In the genomic region with DNA sequence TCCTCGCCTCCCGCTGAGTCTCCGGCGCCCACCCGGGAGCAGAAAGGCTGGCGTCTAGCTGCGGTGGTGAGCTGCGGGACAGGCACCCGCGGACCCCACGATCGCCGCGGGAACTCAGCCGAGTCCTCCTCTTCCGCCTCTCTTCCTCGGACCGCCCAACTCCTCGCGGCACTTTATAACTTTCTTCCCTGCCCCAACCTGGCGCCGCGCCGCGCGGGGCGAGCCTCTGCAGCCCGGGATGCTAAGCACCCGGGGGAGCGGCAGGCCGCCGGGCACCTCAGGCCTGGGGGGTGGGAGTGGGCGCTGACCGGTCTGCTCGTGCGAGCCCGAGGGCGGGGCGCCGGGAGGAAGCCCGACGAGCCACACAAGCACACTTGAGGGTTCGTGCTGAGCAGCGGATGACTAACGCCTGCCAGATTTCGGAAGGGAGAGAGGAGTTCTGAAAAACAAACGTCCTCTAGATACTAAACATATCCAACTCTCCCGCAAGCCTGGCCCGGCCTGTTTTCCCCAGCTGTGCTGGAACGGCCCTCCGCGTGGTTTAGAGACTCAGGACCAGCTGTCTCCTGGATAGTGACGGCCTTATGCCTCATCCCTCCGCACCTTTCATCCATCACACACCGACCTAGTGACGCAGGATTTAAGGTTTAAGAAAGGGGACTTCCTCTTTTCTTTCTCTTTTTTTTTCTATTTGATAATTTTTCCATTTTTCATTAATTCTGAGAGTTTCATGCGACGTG, we compare ENCODE assay signal across 8 mouse cellular contexts. TPM values are rescaled to one million over a fixed set of nuclear protein-coding genes. Genes with fewer than 3 reads are reported as not detected.
A peak's percentile ranks its signal among the peaks of the same experiment; 100 is the strongest.
DNase-seq lines count a peak whose midpoint lies in the region; ATAC-seq and TF ChIP-seq lines count a peak whose summit lies in the region.

A gene (minus strand): TSS at position 142 of the 740 bp plus-strand sequence.

- H3K4me1 ChIP-seq in ES-E14 (ENCODE audit: control insufficient read depth in 2 of 2, insufficient read depth in 2 of 2, low read length in 2 of 2, poor library complexity in 1 of 2): peaks cover 0 to 2% of the 10 kb centered on the region in 2 experiments; a peak in 1 of 4 replicates
- H3K4me1 ChIP-seq in brown adipose tissue, adult 24 weeks (ENCODE audit: control insufficient read depth, insufficient read depth, insufficient read length, low read length): no peaks in the 10 kb centered on the region

- in situ Hi-C loops in ES-E14 (cut with MboI; ENCODE audit: low sequenced_read_pairs in 2 of 2, unreplicated experiment in 2 of 2): no loop called here

- H3K36me3 ChIP-seq in ES-E14 (ENCODE audit: control insufficient read depth, insufficient read depth, low read length, poor library complexity, severe bottlenecking): no peaks in the 10 kb centered on the region

- intact Hi-C loops in heart, postnatal 36 days (cut with DNase I): loop anchor here (5.0 kb wide), 1 partner anchor 136 kb away; a partner anchor contains a TSS

- peak within 1 kb of the TSS; percentile 63 for H3K9ac ChIP-seq in ES-E14 (ENCODE audit: insufficient read depth, low read depth, low read length, poor library complexity, severe bottlenecking)

- H3K4me3 ChIP-seq in ES-E14 (ENCODE audit: insufficient read depth in 1 of 2, low read depth in 1 of 2, low read length in 2 of 2, poor library complexity in 1 of 2, severe bottlenecking in 1 of 2): peak within 1 kb of the TSS; percentile 65 to 69
- peak within 1 kb of the TSS; percentile 97 for H3K4me3 ChIP-seq in brown adipose tissue, adult 24 weeks (ENCODE audit: insufficient read depth, low read depth, low read length)
- H3K4me3 ChIP-seq in layer of hippocampus, adult 2 months: peak within 1 kb of the TSS; percentile 59

- TF ChIP-seq CTCF in layer of hippocampus, adult 2 months (conservative IDR thresholded peaks at IDR 0.05): no peak

- no peak for DNase-seq in ES-E14 (ENCODE audit: low read depth, low spot score)
- peak; percentile 72 to 86 for DNase-seq in heart, postnatal 36 days
- peak in 1 of 2 experiments; percentile 27 for DNase-seq in layer of hippocampus, adult 2 months (ENCODE audit: low spot score in 2 of 2)
- DNase-seq in lung, postnatal 10 days: peak; percentile 87
- DNase-seq in ovary, postnatal 14 days (ENCODE audit: low spot score): peak; percentile 64
- DNase-seq in urinary bladder, postnatal 25 days (ENCODE audit: low spot score): peak; percentile 66

- H3K9me3 ChIP-seq in ES-E14 (ENCODE audit: control insufficient read depth, insufficient read depth, low read depth, low read length): no peaks in the 10 kb centered on the region

- ATAC-seq in frontal cortex, adult (ENCODE audit: low TSS enrichment): peak; percentile 64

- no peak within 1 kb of the TSS for H3K27ac ChIP-seq in ES-E14 (ENCODE audit: insufficient read depth, low read depth, low read length, poor library complexity, severe bottlenecking)
- H3K27ac ChIP-seq in brown adipose tissue, adult 24 weeks (replicated peaks; ENCODE audit: low read depth, low read length): peak within 1 kb of the TSS; percentile 74
- peak within 1 kb of the TSS; percentile 67; the same call in 1 of the 2 replicates for H3K27ac ChIP-seq in layer of hippocampus, adult 2 months

TF ChIP-seq in ES-E14, 5 proteins besides CTCF, POLR2A, EP300 and RAD21:
- TF ChIP-seq ZNF384 (IDR thresholded peaks at IDR 0.05; ENCODE audit: low read depth, low read length) (no peak), ZC3H11A (IDR thresholded peaks at IDR 0.05; ENCODE audit: borderline replicate concordance, low read depth, low read length) (no peak), HCFC1 (IDR thresholded peaks at IDR 0.05; ENCODE audit: borderline replicate concordance, insufficient read depth, low read length) (no peak), MAFK (IDR thresholded peaks at IDR 0.05; ENCODE audit: insufficient read depth, low read depth, low read length) (no peak), CHD2 (IDR thresholded peaks at IDR 0.05; ENCODE audit: low read depth, low read length) (no peak)

RNA-seq across cellular contexts. Expression of the gene that starts here (rescaled TPM):
- 1.3 and 4.8 TPM in 2 replicates for total RNA-seq in ES-E14 (2012; rRNA removed)
- 11.3 and 12.7 TPM in 2 replicates for polyA plus RNA-seq in brown adipose tissue, adult 24 weeks (2012; ENCODE audit: insufficient read depth, insufficient read length, missing spikeins)
- 10 to 100 TPM; 73.9 to 77.0 TPM for total RNA-seq in heart, postnatal 36 days (2021)
- 1 to 10 TPM; 1.9 to 2.0 TPM for total RNA-seq in layer of hippocampus, adult 2 months (2021)

Comparison
In these comparisons a context has a peak if more than half of its experiments do, and no peak if none do; other contexts are left out.
1. RNA of the gene that starts here (total RNA-seq): 73.9 to 77.0 TPM in heart, postnatal 36 days; 1.3 to 4.8 TPM in ES-E14 and 1.9 to 2.0 TPM in layer of hippocampus, adult 2 months; every median in the first group is over 10 times any median in the second.
2. Peak in every context shown above with its lines, with median percentiles within 50 percentile points of each other: H3K4me3 ChIP-seq.